Mouse (Mus musculus): Measurements from ENCODE around the gene Phactr1. TPM values are rescaled to one million over a fixed set of nuclear protein-coding genes. Genes with fewer than 3 reads are reported as not detected.

The Phactr1 gene
- total RNA-seq (2021): 10 to 100 TPM; 12.9 to 13.9 TPM
- long read RNA-seq, experiment 1, partial matches to known transcripts: 3 of 8 reads
- long read RNA-seq, experiment 1, other reads (novel, unspliced or antisense): 4 of 8 reads
- long read RNA-seq, experiment 2, partial matches to known transcripts: 3 of 4 reads
- long read RNA-seq, experiment 2, other reads (novel, unspliced or antisense): 0 of 4 reads

DNA sequence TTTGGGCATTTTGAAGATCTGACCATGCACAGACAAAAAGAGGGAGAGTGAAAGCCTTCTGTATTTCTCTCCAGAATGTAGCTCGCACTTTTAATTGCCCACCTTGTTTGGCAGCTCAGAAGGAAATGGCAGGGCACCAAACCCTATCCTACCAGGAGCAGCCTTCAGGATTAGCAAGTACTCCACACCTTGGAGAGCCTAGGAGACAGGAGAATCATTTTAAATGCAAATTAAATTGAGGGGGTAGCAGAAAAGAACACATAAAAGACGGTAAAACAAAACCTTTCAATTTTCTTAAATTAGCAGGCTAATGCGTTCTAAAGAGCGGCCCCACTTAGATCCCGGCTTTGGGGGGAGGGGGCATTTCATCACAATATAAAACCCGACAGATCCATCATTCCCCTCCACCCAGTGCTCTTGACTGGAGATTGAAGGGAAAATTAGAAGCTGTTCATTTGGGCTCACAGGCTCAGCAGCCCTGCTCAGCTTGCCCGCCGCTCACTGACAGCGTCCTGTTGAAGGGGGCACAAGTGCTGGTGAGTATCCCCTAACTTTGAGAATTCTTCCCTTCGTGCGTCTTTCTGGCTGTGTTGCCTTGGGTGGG lies at the start of gene Phactr1:
Gene Phactr1, plus strand, starts transcription at position 233 of the 604 bp plus-strand sequence.
- no peak for DNase-seq

DNA sequence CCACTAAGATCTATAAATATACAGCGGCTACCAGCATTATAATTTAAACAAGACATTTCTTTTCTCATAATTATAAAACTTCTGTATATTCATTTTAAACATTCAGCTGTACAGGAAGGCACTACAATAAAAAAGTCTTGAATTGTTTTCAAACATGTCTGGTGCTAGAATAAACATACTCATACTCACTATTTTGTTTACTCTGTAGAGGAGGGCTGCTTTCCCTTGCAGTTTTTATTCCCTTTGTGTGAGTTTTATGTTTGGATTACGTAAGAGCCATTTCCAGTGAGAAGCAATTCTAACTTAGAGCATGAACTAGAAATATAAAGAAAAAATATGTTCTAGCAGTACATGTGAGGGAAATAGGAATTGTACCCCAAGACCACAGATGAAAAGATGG lies 45.5 kb upstream of the Phactr1 start:
- no peak for DNase-seq

DNA sequence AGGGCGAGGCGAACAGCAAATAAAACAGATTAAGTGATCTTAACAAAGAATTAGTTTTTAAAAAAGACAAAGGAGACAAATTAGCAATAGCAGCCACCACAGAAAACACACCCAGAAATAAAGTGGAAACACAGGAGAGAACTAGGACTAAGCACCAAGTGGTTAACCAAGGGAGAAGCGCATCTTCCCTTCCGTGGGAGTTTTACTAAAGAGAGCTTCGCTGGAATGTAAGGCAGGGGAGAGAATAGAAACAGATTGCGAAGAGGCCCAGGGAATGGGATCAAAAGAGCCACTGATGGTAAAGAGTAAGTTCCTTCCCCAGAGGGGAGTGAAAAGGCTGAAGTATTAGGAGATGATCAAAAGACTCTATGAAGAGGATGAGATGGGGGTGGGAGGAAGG lies 30.2 kb upstream of the Phactr1 start:
- no peak for DNase-seq

DNA sequence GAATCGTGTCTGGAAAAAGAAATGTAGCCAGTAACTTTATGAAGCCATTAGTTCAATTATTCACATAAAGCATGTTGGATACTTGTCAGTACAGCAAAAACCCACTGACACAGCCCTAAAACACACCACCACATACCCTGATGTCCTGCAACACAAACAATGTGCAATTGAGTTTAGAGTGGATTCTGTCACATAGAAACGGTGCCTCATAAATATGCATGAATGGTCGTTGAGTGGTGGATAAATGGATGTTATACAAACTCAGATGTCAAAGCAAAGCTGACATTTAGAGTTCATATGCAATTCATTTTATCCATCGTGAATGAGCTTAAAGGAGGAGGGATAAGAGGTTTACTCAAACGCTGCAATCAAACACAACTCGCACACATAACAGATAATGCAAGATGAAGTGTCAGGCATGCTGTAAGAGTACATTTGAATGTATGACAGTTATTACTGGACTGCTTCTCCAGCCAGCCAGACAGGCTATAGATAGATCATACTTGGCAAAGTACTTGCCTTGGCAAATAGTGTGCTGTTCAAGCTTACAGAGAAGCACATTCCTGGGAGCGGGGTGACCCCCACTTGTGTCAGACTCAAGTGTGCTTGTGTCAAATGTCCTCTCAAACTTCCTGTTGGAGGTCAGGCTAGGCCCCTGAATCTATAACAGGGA lies 23.6 kb upstream of the Phactr1 start:
- DNase-seq: no peak

DNA sequence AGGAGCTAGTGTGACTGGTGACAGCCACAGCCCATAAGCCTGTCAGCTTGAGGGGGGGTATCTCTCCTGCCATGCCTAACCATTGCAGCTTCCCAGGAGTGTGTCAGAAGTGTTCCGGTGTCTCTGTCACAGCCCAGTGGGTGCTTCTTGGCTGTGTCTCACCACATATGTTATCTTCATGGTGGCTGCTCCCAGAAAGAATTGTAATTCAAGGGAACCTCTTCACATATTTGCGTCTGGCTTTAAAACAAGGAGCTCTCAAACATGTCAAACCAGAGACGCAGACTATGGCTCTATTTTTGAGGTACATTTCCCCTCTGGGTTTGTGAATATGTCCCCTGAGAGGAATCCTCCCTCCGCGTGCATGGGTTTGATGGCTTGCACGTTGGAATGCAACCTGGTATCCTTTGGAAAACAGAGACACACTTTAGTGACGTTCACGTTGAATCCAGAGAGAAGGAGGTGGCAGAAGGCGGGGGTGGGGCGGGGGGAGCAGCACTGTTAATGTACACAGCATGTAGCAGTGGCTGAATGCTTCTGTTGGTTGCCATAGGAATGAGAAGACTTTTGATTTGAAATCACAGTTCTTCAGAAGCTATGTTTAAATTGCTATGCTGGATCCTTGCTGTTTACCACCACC lies 8.7 kb upstream of the Phactr1 start:
- no peak for DNase-seq

DNA sequence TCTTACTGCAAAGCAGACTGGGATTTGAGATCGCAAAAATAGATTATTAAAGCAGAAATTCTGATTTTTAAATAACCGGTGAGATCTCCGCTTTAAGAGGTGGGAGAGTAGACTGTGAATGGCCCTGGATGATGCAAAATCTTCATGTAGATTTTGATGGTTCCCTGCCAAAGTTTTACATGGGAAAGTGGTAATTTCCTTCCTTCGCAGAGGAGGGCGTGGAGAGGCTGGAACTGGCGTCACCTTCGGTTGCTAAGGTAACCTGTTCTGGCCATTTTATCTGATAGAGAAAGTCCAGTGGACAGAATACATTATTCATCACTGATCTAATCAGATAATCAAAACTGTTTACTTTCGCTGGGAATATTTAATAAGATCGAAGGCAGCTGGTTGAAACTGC lies 876 bp downstream of the Phactr1 start:
- no peak for DNase-seq

DNA sequence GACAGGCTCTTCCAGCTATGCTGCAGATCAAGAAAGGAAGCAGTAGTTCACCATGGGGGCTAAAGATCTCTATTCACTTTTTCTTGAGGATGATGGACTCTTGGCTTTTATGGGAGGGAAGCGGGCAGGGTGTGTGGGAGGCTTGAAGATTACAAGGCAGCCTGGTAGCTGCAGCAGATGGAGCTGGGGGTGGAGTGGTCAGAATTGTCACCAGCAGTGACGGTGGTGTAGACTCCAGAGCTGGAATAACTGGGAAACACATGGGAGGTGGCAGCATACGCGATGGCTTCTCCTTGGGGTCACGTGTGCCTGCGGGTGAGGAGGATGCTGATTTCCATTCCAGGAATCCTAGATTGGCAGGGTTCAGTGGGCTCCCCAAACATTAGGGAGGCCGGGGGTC lies 3.8 kb downstream of the Phactr1 start:
- no peak for DNase-seq

DNA sequence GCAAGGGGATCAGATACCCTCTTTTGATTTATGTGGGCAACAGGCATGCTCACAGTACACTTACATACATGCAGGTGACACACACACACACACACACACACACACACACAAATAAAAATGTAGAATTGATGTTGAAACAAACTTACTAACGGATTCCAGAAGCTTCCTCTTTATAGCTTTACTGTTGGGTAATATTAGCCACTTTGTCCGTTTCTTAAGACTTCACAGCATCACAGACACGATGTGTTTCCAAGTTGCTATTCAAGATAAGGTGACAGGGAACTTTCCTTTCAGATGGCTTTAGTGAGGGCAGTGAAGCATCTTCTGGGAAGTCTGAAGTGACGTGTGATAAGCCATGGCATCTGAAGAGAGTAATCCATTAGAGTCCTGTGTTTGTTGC lies 11.8 kb downstream of the Phactr1 start:
- DNase-seq: no peak

DNA sequence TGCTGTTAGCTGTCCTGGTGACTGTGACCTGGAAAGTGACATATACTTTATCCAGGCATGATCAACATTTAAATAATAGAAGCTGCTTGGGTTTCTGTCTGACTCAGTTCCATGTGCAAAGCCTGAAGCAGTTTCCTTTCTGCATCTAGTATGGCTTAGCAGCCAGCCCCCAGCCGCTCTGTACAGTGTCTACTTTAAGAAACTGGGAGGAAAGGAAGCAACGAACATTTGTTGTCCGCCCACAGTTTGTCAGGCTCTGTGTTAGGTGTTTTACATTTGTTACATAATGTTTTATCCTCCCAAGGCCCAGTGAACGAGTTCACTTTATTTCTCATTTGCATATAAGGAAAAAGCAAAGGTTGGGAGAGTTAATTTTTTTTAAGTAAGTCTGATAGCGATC lies 16.2 kb downstream of the Phactr1 start:
- no peak for DNase-seq

DNA sequence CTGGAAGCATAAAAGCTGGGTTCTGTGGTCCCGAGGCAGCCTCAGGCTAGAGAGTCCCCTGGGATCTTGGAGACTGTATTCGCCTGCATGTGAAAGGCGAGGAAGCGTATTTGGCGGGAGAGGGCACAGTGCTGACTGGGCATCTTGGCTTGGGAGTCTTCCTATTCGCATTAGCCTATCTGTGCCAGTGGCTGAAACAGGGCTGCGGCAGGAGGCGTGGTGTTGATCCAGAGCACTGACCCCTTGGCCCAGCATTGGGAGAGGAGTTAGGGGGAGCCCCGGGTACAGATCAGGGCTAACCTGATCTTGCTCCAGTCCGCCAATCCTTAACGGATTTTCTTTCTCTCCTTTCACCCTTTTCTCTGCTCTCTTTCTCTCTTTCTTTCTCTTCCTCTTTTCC lies 28.7 kb downstream of the Phactr1 start:
- DNase-seq: no peak

DNA sequence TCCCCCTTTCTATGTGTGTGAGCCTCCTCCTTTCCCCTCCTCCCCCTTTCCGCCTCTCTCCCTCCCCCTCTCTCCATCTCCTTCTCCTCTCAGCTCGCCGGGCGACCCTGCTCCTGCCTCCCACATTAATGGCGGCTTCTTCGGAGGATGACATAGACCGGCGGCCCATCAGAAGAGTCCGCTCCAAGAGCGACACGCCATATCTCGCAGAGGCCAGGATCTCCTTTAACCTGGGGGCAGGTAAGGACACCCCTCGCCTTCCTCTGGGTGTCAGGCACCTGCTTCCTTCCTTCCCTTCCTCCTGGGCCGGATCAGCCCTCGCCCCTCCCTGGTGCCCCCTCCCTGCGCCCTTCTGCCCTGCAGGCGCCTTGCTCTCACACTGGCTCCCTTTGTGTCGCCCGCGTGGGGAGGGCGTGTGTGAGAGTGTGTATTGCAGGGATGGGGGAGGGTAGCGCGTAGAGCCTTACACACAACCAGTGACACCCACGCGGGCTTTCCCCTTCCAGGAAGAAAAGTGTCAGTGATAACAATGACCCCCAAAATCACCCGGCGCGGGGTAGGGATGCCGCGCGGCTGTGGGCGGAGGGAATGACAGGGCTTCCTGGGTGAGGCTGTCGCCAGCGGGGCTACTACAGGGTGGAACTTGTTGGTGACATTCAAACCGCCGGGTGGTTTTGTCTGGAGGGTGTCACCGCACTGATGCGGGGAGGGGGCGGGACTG lies 29.3 kb downstream of the Phactr1 start:
- no peak for DNase-seq

DNA sequence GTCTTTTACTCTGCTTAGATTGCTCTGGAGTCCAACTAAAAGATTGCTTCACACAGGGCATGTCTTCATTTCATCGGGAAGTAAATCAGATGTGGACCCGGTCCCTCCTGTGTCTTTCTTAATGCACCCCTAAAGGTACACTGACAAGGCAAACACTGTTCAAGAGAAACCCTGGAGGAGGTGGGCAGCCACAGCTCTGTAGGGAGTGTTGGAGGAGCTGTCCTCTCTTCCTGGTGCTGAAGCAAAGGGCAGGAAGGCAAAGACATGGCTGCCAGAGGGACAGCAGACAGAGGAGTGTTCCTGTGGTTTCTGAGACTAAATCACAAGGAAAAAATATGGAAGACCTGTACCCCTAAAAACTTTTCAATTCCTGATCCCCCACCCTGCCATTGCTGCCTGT lies 31.1 kb downstream of the Phactr1 start:
- peak; percentile 71 for DNase-seq

DNA sequence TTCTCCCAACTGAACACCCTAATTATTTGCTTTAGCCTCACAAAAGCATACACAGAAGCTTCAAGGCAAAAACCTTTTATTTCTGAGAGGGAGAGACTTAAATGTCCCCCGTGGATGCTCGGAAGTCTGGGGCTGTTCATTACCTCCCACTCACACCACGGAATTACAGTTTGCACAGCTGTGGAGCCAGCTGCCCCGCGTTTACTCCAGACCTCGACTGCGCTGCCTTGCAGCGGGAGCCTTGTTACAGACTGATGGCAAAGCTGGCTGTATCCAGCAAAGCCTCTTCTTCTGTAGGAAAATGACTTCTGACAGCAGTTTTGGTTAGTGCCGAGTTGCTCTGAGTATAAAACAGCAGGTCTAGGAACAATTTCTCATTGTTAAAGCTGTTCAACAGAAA lies 39.0 kb downstream of the Phactr1 start:
- no peak for DNase-seq

DNA sequence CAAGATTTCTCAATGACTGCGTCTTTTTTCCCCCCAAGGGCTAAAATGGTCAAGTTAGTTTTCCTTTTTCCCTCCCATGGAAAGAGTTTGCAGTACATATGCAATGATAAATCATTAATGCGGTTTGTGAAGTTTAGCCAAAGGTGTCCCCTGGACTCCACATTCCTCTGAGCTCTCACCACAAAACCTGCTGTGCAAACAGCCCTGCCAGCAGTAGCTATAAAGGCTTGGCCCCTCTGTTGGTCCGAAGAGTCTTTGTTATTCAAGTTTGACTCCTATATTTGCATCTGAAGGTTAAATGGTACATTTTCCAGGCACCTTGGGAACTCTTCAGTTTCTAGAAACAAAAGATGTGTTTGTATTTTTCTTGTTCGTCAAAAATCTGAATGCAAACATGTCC lies 39.7 kb downstream of the Phactr1 start:
- DNase-seq: no peak

DNA sequence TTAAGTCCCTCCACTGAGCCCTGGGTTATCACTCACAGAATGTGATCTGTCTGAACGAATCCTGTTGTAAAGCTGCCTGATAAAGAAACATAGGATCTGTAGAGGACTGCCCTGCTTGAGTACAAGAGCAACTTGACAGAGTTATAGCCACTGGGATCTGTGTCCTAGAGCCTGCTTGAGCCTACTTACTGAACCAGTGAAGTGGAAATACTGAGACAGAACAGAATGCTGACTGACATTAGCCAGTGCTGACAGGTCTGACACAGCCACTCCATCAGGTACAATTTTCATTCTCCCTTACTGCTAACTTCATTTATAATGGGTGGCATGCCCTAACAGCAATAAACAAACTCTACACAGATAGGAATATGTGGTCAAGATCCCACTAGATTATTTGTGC lies 40.2 kb downstream of the Phactr1 start:
- DNase-seq: no peak

DNA sequence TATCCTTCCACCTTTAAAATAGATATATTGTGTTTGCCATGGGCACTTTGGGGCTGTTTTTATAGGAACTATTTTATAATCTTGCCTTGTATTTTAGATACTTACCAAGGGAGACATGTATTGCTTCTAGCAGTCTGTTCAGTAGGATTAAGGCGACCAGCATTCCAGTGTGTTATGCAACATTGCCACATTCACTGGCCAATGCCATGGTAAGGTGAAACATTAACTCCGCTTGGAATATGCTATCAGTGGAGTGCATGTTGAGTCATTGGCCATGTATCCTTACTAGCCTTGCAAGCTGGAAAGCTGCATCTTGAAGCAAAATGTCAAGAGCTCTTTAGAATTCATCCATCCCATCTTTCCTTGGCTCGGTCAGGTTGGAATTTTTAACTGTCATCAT lies 43.6 kb downstream of the Phactr1 start:
- no peak for DNase-seq

DNA sequence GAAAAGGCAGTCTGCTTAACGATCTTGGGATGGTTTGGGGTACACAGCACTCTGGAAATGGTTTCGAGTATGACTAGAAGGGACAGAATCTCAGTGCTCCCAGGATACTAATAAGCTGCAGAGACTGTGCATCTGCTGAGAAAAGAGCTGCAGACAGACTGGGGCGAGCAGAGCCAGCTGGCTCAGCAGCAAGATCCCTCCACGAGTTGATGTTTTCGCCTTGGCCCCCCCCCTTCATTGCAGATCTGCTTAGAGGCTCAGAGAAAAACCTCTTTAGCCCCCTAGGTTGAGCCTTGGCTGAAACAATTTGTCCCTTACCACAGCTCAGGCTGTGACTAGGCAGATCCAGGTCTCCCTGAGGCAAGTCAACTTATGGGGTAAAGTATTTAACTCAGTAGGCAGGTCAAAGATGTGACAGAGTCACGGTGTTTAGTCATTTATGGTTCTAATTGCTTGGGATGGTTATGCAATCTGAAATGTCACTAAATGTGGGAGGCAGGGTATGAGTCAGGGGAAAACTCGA lies 45.3 kb downstream of the Phactr1 start:
- DNase-seq: peak; percentile 8

DNA sequence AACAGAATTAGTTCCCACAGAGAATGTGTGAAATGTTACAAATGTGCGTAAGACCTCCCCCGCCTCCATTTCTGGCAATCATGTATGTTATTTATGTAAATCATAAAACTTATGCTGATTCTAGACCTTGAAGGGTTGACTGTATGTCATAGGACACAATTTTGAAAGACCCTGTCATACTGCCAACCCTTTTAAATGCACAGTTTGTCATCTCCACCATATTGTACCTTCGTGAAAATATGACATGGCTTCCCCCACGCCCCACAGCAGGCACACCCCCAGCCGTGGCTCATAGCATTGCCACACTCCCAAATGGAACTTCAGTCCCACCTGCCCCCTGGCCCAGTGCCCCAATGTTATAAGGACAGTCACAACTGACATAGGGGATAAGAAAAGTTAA lies 57.1 kb downstream of the Phactr1 start:
- DNase-seq: no peak

DNA sequence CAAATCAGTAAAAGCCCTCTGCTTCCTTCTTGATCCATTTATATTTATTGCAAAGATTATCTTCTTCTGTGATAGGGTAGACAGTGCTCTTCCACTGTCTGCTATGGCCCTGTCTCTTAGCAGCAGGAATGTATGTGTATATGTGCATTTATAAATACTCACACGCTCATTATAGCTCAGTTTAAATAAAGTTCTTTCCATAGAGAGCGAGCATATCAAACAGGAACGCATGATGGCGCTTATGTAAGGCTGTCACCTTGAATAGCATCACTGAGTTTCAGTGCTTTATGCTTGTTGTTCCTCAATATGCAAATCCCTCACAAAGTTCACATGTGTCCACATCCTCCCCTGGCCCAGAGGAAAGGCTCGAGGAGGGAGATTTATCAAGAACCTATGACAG lies 57.7 kb downstream of the Phactr1 start:
- DNase-seq: no peak

DNA sequence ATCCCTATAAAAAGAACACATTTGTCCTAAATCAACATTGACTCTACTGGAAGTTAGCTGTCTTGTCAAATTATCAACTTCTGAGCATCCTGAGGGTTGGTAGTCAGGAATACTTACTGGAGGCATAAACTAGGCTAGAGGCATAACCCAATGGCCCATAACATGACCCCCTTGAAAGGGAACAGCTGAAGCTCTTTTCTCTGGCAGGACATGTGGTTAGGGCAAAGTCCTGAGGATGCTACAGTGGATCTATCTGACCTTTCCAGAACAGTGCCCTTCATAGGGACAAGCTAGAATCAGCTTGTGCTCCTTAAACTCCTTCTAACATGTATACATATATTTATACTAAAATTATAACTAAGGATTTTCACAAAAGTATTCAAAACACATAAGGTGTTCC lies 61.8 kb downstream of the Phactr1 start:
- no peak for DNase-seq

DNA sequence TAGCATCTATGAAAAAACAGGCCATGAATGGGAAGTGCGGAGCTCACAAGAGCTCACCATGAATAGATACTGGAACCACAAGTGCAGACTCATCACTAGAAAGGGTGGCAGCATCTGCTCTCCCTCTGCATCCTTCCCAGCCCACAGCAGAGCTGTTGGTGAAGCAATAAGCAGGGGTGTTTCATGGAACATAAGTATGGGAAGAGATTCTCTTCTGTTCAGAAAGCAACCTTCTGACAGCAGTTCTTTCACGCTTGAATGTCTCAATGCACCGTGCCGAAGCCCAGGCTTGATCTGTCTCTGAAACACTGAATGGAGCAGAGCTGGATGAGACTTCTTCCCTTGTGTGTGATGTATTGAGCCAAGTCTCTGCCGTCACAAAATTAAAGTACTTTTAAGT lies 64.0 kb downstream of the Phactr1 start:
- no peak for DNase-seq

DNA sequence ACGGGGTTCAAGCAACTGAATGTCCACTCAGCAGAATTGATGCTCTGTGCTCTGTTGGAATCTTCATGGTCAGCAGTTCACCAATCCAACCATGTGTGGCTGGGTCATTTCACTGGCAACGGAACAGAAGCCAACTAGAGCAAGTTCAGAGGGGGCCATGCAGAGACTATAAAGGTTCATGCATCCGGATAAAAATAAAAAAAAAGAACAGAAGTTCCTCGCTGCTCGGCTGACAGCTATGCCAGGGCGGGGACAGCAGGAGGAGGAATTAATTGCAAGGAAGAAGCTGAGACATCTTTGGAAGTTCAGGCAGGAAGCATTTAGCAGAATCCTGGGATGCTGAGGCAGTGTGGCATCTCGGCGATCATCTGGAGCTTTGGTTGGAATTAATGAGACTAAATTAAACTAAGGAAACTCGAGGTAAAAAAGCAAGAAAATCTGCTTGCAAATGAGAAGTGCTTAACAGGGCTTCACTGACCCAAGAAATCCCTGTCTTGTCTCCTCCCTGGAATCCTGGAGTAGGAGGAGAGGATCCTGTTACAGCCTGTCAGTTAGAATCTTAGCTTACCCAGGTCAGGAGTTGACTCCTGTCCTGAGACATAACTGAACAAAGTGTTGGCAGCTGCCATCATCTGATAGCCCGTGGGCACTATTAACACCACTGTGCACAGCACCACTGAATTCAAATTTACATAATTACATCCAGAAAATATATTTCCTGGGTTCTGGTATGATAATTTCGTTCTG lies 77.4 kb downstream of the Phactr1 start:
- DNase-seq: no peak
